Mouse (Mus musculus) MEL (cell line): ENCODE measurements around the gene Cklf. TPM values are rescaled to one million over a fixed set of nuclear protein-coding genes. Genes with fewer than 3 reads are reported as not detected.
A peak's percentile ranks its signal among the peaks of the same experiment; 100 is the strongest.

Experiments
- DNase-seq: peaks from one replicate; pipeline ENCODE4 v3.0.0; 2011; ENCODE audit warnings: low read depth, low spot score
- H3K27ac ChIP-seq: 2 replicates; pipeline ENCODE4 v1.5.1; 2012; ENCODE audit warnings: low read depth, mild to moderate bottlenecking, control low read depth, low read length, moderate library complexity; ENCODE audit not compliant: control insufficient read depth
- H3K27me3 ChIP-seq, 2 experiments: fragments of 150-350 bp in 1 of 2; sonication (generic) in 1 of 2; 2 replicates each; pipeline ENCODE4 v1.6.1; 2012; ENCODE audit warnings: low read length in 2 of 2, mild to moderate bottlenecking in 2 of 2, improper control_type of control experiment in 1 of 2, moderate library complexity in 1 of 2; ENCODE audit not compliant: insufficient read depth in 2 of 2, control insufficient read depth in 1 of 2
- H3K36me3 ChIP-seq, 2 experiments: 2 replicates each; pipeline ENCODE4 v1.6.1; 2012 to 2014; ENCODE audit warnings: low read length in 2 of 2, improper control_type of control experiment in 1 of 2, inconsistent platforms in 1 of 2, mild to moderate bottlenecking in 1 of 2; ENCODE audit not compliant: insufficient read depth in 2 of 2, control insufficient read depth in 1 of 2
- H3K4me1 ChIP-seq, 2 experiments: fragments of 150-350 bp in 1 of 2; sonication (generic) in 1 of 2; 2 replicates each; pipeline ENCODE4 v1.6.1; 2012; ENCODE audit warnings: low read length in 2 of 2, improper control_type of control experiment in 1 of 2, mild to moderate bottlenecking in 1 of 2; ENCODE audit not compliant: insufficient read depth in 2 of 2, control insufficient read depth in 1 of 2
- H3K4me3 ChIP-seq, 2 experiments: fragments of 150-350 bp in 1 of 2; sonication (generic) in 1 of 2; 2 replicates each; pipeline ENCODE4 v1.5.1; 2012; ENCODE audit warnings: low read depth in 2 of 2, low read length in 2 of 2, mild to moderate bottlenecking in 2 of 2, moderate library complexity in 2 of 2, control low read depth in 1 of 2, improper control_type of control experiment in 1 of 2; ENCODE audit not compliant: control insufficient read depth in 1 of 2, insufficient read depth in 1 of 2
- H3K79me2 ChIP-seq: 2 replicates; pipeline ENCODE4 v1.6.1; 2012; ENCODE audit warnings: mild to moderate bottlenecking, low read length, moderate library complexity; ENCODE audit not compliant: control insufficient read depth, poor library complexity, insufficient read depth
- H3K9ac ChIP-seq: 2 replicates; pipeline ENCODE4 v1.6.1; 2012; ENCODE audit warnings: low read depth, mild to moderate bottlenecking, control low read depth, low read length, moderate library complexity; ENCODE audit not compliant: control insufficient read depth, poor library complexity, severe bottlenecking
- H3K9me3 ChIP-seq: fragments of 150-350 bp; sonication (generic); replicated peaks from 2 replicates; pipeline ENCODE4 v1.6.1; 2012; ENCODE audit warnings: mild to moderate bottlenecking, low read length, improper control_type of control experiment, moderate library complexity; ENCODE audit not compliant: insufficient read depth
- BHLHE40 ChIP-seq: IDR thresholded peaks from 2 replicates; pipeline ENCODE4 v1.6.1; 2012; ENCODE audit warnings: low read depth, mild to moderate bottlenecking, inconsistent platforms, low read length, improper control_type of control experiment, borderline replicate concordance
- CTCF ChIP-seq, 3 experiments: IDR thresholded peaks in 2 of 3; conservative IDR thresholded peaks in 1 of 3; 2 replicates each; pipeline ENCODE4 v1.5.1; 2011 to 2012; ENCODE audit warnings: low read length in 3 of 3, low read depth in 2 of 3, mild to moderate bottlenecking in 2 of 3, improper control_type of control experiment in 1 of 3, inconsistent platforms in 1 of 3, mixed read lengths in 1 of 3, moderate library complexity in 1 of 3; ENCODE audit not compliant: control insufficient read depth in 1 of 3, insufficient read depth in 1 of 3, poor library complexity in 1 of 3, severe bottlenecking in 1 of 3
- E2F4 ChIP-seq: IDR thresholded peaks from 2 replicates; pipeline ENCODE4 v1.6.1; 2011; ENCODE audit warnings: low read depth, low read length, improper control_type of control experiment, borderline replicate concordance
- ELF1 ChIP-seq: IDR thresholded peaks from 2 replicates; pipeline ENCODE4 v1.6.1; 2014; ENCODE audit warnings: low read depth, mild to moderate bottlenecking, inconsistent platforms, low read length, improper control_type of control experiment, moderate library complexity
- EP300 ChIP-seq, 2 experiments: IDR thresholded peaks; 2 replicates each; pipeline ENCODE4 v1.6.1; 2011; ENCODE audit warnings: improper control_type of control experiment in 2 of 2, low read length in 2 of 2, low read depth in 1 of 2, mild to moderate bottlenecking in 1 of 2
- ETS1 ChIP-seq: IDR thresholded peaks from 2 replicates; pipeline ENCODE4 v1.6.1; 2012; ENCODE audit warnings: low read depth, mild to moderate bottlenecking, inconsistent platforms, low read length, improper control_type of control experiment, moderate library complexity
- GATA1 ChIP-seq: IDR thresholded peaks from 2 replicates; pipeline ENCODE4 v1.6.1; 2011; ENCODE audit warnings: low read depth, low read length, improper control_type of control experiment
- KAT2A ChIP-seq: conservative IDR thresholded peaks from 2 replicates; pipeline ENCODE4 v1.6.1; 2012; ENCODE audit warnings: low read depth, low read length, improper control_type of control experiment, inconsistent platforms
- MAFK ChIP-seq: IDR thresholded peaks from 2 replicates; pipeline ENCODE4 v1.6.1; 2011; ENCODE audit warnings: low read depth, mild to moderate bottlenecking, low read length, improper control_type of control experiment, borderline replicate concordance
- MAX ChIP-seq: IDR thresholded peaks from 2 replicates; pipeline ENCODE4 v1.6.1; 2011; ENCODE audit warnings: low read length, improper control_type of control experiment
- MAZ ChIP-seq: IDR thresholded peaks from 2 replicates; pipeline ENCODE4 v1.6.1; 2012; ENCODE audit warnings: low read depth, mild to moderate bottlenecking, inconsistent platforms, low read length, improper control_type of control experiment
- MEF2A ChIP-seq: IDR thresholded peaks from 2 replicates; pipeline ENCODE4 v1.6.1; 2014; ENCODE audit warnings: low read depth, mild to moderate bottlenecking, inconsistent platforms, low read length, improper control_type of control experiment; ENCODE audit not compliant: poor library complexity, insufficient replicate concordance, severe bottlenecking; ENCODE audit errors: extremely low read depth
- MXI1 ChIP-seq: IDR thresholded peaks from 2 replicates; pipeline ENCODE4 v1.6.1; 2011; ENCODE audit warnings: mild to moderate bottlenecking, low read depth, low read length, improper control_type of control experiment
- MYB ChIP-seq: IDR thresholded peaks from 2 replicates; pipeline ENCODE4 v1.6.1; 2011; ENCODE audit warnings: mild to moderate bottlenecking, low read depth, low read length, improper control_type of control experiment
- MYC ChIP-seq: IDR thresholded peaks from 2 replicates; pipeline ENCODE4 v1.6.1; 2011; ENCODE audit warnings: low read depth, mild to moderate bottlenecking, low read length, improper control_type of control experiment, moderate library complexity
- NELFE ChIP-seq: IDR thresholded peaks from 2 replicates; pipeline ENCODE4 v1.6.1; 2011; ENCODE audit warnings: low read depth, low read length, improper control_type of control experiment
- POLR2A ChIP-seq, 2 experiments: IDR thresholded peaks; 2 replicates each; pipeline ENCODE4 v1.6.1; 2011 to 2012; ENCODE audit warnings: low read length in 2 of 2, mild to moderate bottlenecking in 2 of 2, control low read depth in 1 of 2, improper control_type of control experiment in 1 of 2, low read depth in 1 of 2, moderate library complexity in 1 of 2; ENCODE audit not compliant: control insufficient read depth in 1 of 2, insufficient read depth in 1 of 2, poor library complexity in 1 of 2
- POLR2AphosphoS2 ChIP-seq: IDR thresholded peaks from 2 replicates; pipeline ENCODE4 v1.6.1; 2011; ENCODE audit warnings: low read length, improper control_type of control experiment
- POLR2AphosphoS5 ChIP-seq: IDR thresholded peaks from 2 replicates; pipeline ENCODE4 v1.6.1; 2012; ENCODE audit warnings: low read depth, borderline replicate concordance, mild to moderate bottlenecking, inconsistent platforms, low read length, moderate library complexity, mixed read lengths
- RCOR1 ChIP-seq: IDR thresholded peaks from 2 replicates; pipeline ENCODE4 v1.6.1; 2012; ENCODE audit warnings: low read depth, mild to moderate bottlenecking, inconsistent platforms, low read length, improper control_type of control experiment
- SIN3A ChIP-seq: IDR thresholded peaks from 2 replicates; pipeline ENCODE4 v1.6.1; 2012; ENCODE audit warnings: low read length, improper control_type of control experiment, inconsistent platforms
- SMC3 ChIP-seq: IDR thresholded peaks from 2 replicates; pipeline ENCODE4 v1.6.1; 2011; ENCODE audit warnings: low read depth, low read length, improper control_type of control experiment
- TAL1 ChIP-seq: IDR thresholded peaks from 2 replicates; pipeline ENCODE4 v1.6.1; 2012; ENCODE audit warnings: mild to moderate bottlenecking, inconsistent platforms, low read length, moderate library complexity, mixed read lengths
- TBP ChIP-seq: IDR thresholded peaks from 2 replicates; pipeline ENCODE4 v1.8.0; 2011; ENCODE audit warnings: low read depth, low read length, improper control_type of control experiment
- TCF12 ChIP-seq: IDR thresholded peaks from 2 replicates; pipeline ENCODE4 v1.6.1; 2014; ENCODE audit warnings: low read depth, mild to moderate bottlenecking, inconsistent platforms, low read length, improper control_type of control experiment, moderate library complexity
- UBTF ChIP-seq: IDR thresholded peaks from 2 replicates; pipeline ENCODE4 v1.6.1; 2012; ENCODE audit warnings: low read depth, mild to moderate bottlenecking, inconsistent platforms, low read length, improper control_type of control experiment, moderate library complexity, borderline replicate concordance; ENCODE audit not compliant: insufficient read depth
- USF1 ChIP-seq: IDR thresholded peaks from 2 replicates; pipeline ENCODE4 v1.6.1; 2014; ENCODE audit warnings: low read depth, mild to moderate bottlenecking, inconsistent platforms, low read length, improper control_type of control experiment, moderate library complexity
- ZC3H11A ChIP-seq: IDR thresholded peaks from 2 replicates; pipeline ENCODE4 v1.6.1; 2012; ENCODE audit warnings: low read depth, mild to moderate bottlenecking, inconsistent platforms, low read length, improper control_type of control experiment
- ZKSCAN1 ChIP-seq: IDR thresholded peaks from 2 replicates; pipeline ENCODE4 v1.6.1; 2012; ENCODE audit warnings: low read depth, mild to moderate bottlenecking, inconsistent platforms, low read length, improper control_type of control experiment, moderate library complexity
- ZNF384 ChIP-seq: IDR thresholded peaks from 2 replicates; pipeline ENCODE4 v1.6.1; 2012; ENCODE audit warnings: low read depth, mild to moderate bottlenecking, inconsistent platforms, low read length, improper control_type of control experiment
- polyA plus RNA-seq, 2 experiments: library from polyadenylated mRNA; stranded (reverse) in 1 of 2; unstranded in 1 of 2; fragments of >175 nt in 1 of 2; fragments of >200 nt in 1 of 2; gene quantifications; 2 replicates each; pipeline versions ENCODE4 v1.2.1 to v1.2.4; 2012; ENCODE audit warnings: low replicate concordance in 2 of 2, low read depth in 1 of 2; ENCODE audit not compliant: insufficient read length in 2 of 2, insufficient read depth in 1 of 2, missing spikeins in 1 of 2
- total RNA-seq: library from RNA; depleted of rRNA; stranded (reverse); fragments of 300-350 nt; gene quantifications from 2 replicates; pipeline ENCODE4 v1.2.3, GENCODE M21; 2012

Gene Cklf
- total and polyA plus RNA-seq, 3 experiments = 27.1 to 30.1 TPM; not detected in 1

GRCm38 (mm10) chr8:104234573-104234972, 16.1 kb upstream of the Cklf start:
- H3K36me3 ChIP-seq = peaks cover 9 to 16% of the 10 kb centered on the region in 2 experiments; a peak in 3 of 4 replicates
- no peak overlapping the region for H3K9ac ChIP-seq
- no peaks in the 10 kb centered on the region for H3K9me3 ChIP-seq
- no peak for DNase-seq
- peak; percentile 3 to 26 (median 10); a peak in 3 of 6 replicates for TF ChIP-seq CTCF (IDR thresholded peaks at IDR 0.05 in 2 of 3, conservative IDR thresholded peaks at IDR 0.05 in 1 of 3; ENCODE audit: control insufficient read depth in 1 of 3, insufficient read depth in 1 of 3, low read depth in 2 of 3, low read length in 3 of 3, poor library complexity in 1 of 3, severe bottlenecking in 1 of 3)
- TF ChIP-seq SMC3 = no peak
- H3K27ac ChIP-seq = no peak overlapping the region
- H3K4me1 ChIP-seq = peaks cover 17 to 26% of the 10 kb centered on the region in 2 experiments
- no peak overlapping the region for H3K4me3 ChIP-seq
- H3K27me3 ChIP-seq = no peaks in the 10 kb centered on the region
- H3K79me2 ChIP-seq = no peaks in the 10 kb centered on the region

- Histone ChIP-seq H3K79me2 (no peaks in the 10 kb centered on the region), H3K4me1 (peaks cover 11 to 40% of the 10 kb centered on the region in 2 experiments), H3K36me3 (peaks cover 0 to 30% of the 10 kb centered on the region in 2 experiments; a peak in 3 of 4 replicates), H3K27ac (peak overlapping the region; percentile 75), H3K4me3 (peak overlapping the region; percentile 10 to 28; a peak in 3 of 4 replicates), H3K9me3 (no peaks in the 10 kb centered on the region), H3K9ac (peak overlapping the region; percentile 20; the same call in 1 of the 2 replicates), H3K27me3 (no peaks in the 10 kb centered on the region)
- DNase-seq = peak; percentile 90
- TF ChIP-seq MAFK (no peak), MYB (0 out of 2 replicates have a peak, but pooled peaks have one; percentile 8), SIN3A (peak; percentile 61), USF1 (peak; percentile 72), POLR2AphosphoS5 (no peak), NELFE (no peak), ELF1 (peak; percentile 78; the same call in 1 of the 2 replicates), KAT2A (no peak), MAZ (peak; percentile 92), TBP (no peak), MEF2A (no peak), TAL1 (peak; percentile 85), BHLHE40 (peak; percentile 85), TCF12 (peak; percentile 94), RCOR1 (peak; percentile 88), CTCF (IDR thresholded peaks at IDR 0.05 in 2 of 3, conservative IDR thresholded peaks at IDR 0.05 in 1 of 3; ENCODE audit: control insufficient read depth in 1 of 3, insufficient read depth in 1 of 3, low read depth in 2 of 3, low read length in 3 of 3, poor library complexity in 1 of 3, severe bottlenecking in 1 of 3) (no peak), MXI1 (no peak; the same call in 1 of the 2 replicates), ETS1 (peak; percentile 85), UBTF (no peak), MYC (0 out of 2 replicates have a peak, but pooled peaks have one; percentile 34), MAX (0 out of 2 replicates have a peak, but pooled peaks have one; percentile 48), ZC3H11A (no peak), EP300 (IDR thresholded peaks at IDR 0.05; ENCODE audit: low read depth in 1 of 2, low read length in 2 of 2) (peak; percentile 88 to 93), POLR2AphosphoS2 (0 out of 2 replicates have a peak, but pooled peaks have one; percentile 33), E2F4 (no peak), ZKSCAN1 (no peak), ZNF384 (no peak), POLR2A (IDR thresholded peaks at IDR 0.05; ENCODE audit: control insufficient read depth in 1 of 2, insufficient read depth in 1 of 2, low read depth in 1 of 2, low read length in 2 of 2, poor library complexity in 1 of 2) (peak in 1 of 2 experiments; percentile 32; a peak in 1 of 4 replicates), GATA1 (peak; percentile 89), SMC3 (no peak)
Measured at GRCm38 (mm10) chr8:104239418-104239861, 11.2 kb upstream of the Cklf start.
